Mouse (Mus musculus) ES-E14 (cell line): Measurements from ENCODE around the gene Pax3. TPM values are rescaled to one million over a fixed set of nuclear protein-coding genes. Genes with fewer than 3 reads are reported as not detected.

Experiments used
- DNase-seq: peaks from one replicate; pipeline ENCODE4 v3.0.0-alpha.2; 2013; ENCODE audit warnings: low read depth, low spot score
- H3K27ac ChIP-seq: 2 replicates; pipeline ENCODE4 v1.5.1; 2012; ENCODE audit warnings: low read depth, mild to moderate bottlenecking, low read length, moderate library complexity, mixed read lengths; ENCODE audit not compliant: poor library complexity, insufficient read depth, severe bottlenecking
- H3K36me3 ChIP-seq: 2 replicates; pipeline ENCODE4 v1.6.1; 2012; ENCODE audit warnings: mild to moderate bottlenecking, low read length, moderate library complexity, mixed read lengths; ENCODE audit not compliant: control insufficient read depth, poor library complexity, insufficient read depth, severe bottlenecking
- H3K4me1 ChIP-seq, 2 experiments: fragments of 150-350 bp in 1 of 2; sonication (generic) in 1 of 2; 2 replicates each; pipeline ENCODE4 v1.6.1; 2012; ENCODE audit warnings: low read length in 2 of 2, mild to moderate bottlenecking in 1 of 2, mixed read lengths in 1 of 2; ENCODE audit not compliant: control insufficient read depth in 2 of 2, insufficient read depth in 2 of 2, poor library complexity in 1 of 2
- H3K4me3 ChIP-seq, 2 experiments: fragments of 150-350 bp in 1 of 2; sonication (generic) in 1 of 2; 2 replicates each; pipeline ENCODE4 v1.5.1; 2012; ENCODE audit warnings: low read length in 2 of 2, low read depth in 1 of 2, mild to moderate bottlenecking in 1 of 2, mixed read lengths in 1 of 2; ENCODE audit not compliant: insufficient read depth in 1 of 2, poor library complexity in 1 of 2, severe bottlenecking in 1 of 2
- H3K9ac ChIP-seq: 2 replicates; pipeline ENCODE4 v1.6.1; 2012; ENCODE audit warnings: low read depth, mild to moderate bottlenecking, low read length, mixed read lengths; ENCODE audit not compliant: poor library complexity, insufficient read depth, severe bottlenecking
- H3K9me3 ChIP-seq: fragments of 150-350 bp; sonication (generic); 2 replicates; pipeline ENCODE4 v1.6.1; 2012; ENCODE audit warnings: low read depth, mild to moderate bottlenecking, low read length; ENCODE audit not compliant: control insufficient read depth, insufficient read depth
- CHD2 ChIP-seq: IDR thresholded peaks from 2 replicates; pipeline ENCODE4 v1.6.1; 2014; ENCODE audit warnings: mild to moderate bottlenecking, low read depth, low read length, inconsistent platforms
- HCFC1 ChIP-seq: IDR thresholded peaks from 2 replicates; pipeline ENCODE4 v1.6.1; 2012; ENCODE audit warnings: low read length, inconsistent platforms, borderline replicate concordance; ENCODE audit not compliant: insufficient read depth
- MAFK ChIP-seq: IDR thresholded peaks from 2 replicates; pipeline ENCODE4 v1.6.1; 2014; ENCODE audit warnings: mild to moderate bottlenecking, low read depth, low read length, inconsistent platforms; ENCODE audit not compliant: insufficient read depth
- ZC3H11A ChIP-seq: IDR thresholded peaks from 2 replicates; pipeline ENCODE4 v1.6.1; 2012; ENCODE audit warnings: low read depth, mild to moderate bottlenecking, inconsistent platforms, low read length, borderline replicate concordance
- ZNF384 ChIP-seq: IDR thresholded peaks from 2 replicates; pipeline ENCODE4 v1.6.1; 2012; ENCODE audit warnings: low read depth, low read length, inconsistent platforms
- in situ Hi-C, 2 experiments: fragments of 600-800 bp; cut with MboI; formaldehyde crosslinking; loops; one replicate each; pipeline ENCODE4 v1.15.1; 2025; ENCODE audit warnings: low sequenced_read_pairs in 2 of 2, inconsistent platforms in 1 of 2; ENCODE audit not compliant: unreplicated experiment in 2 of 2
- total RNA-seq: library from RNA; depleted of rRNA; stranded (reverse); fragments of 300-350 nt; gene quantifications from 2 replicates; pipeline ENCODE4 v1.2.3, GENCODE M21; 2012

The Pax3 gene
- total RNA-seq, 1 experiment: 0.71 TPM

DNA sequence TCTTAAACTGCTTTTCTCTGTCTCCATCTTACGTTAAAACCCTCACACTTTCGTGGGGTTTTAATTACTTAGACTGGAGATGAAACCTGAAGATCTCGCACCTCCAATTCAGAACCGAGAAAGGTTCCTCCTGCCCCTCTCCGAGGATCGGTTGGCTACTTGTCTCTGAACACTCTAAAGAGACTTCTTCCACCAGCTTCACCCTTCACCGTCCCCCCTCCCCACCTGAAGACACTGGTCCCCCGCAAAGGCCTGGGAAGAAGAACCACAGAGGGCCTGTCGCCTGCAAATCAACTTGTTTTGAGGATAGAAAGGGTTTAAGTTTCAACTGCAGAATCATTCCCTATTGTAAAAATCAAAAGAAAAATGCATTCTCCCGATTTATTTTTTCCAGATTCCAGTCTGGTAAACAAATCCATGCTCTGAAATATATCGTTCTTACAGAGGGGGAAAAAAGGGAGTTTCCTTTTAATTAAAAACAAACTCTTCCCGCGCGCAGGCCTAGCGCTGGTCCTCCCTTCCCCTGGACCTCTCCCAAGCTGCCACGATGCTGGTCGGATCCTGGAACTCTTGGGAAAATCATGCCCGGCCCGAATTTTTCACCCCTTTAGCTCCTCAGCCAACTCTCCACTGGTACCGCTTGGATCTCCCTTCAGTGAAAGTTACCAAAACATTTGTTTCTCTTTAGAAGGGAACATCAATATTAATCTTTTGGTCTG lies 4.0 kb downstream of the Pax3 start:
- DNase-seq: no peak
- Histone ChIP-seq H3K9ac (no peak overlapping the region), H3K4me1 (peaks cover 0 to 4% of the 10 kb centered on the region in 2 experiments; a peak in 1 of 4 replicates), H3K4me3 (no peak overlapping the region), H3K36me3 (no peaks in the 10 kb centered on the region), H3K9me3 (no peaks in the 10 kb centered on the region), H3K27ac (no peak overlapping the region)
- in situ Hi-C loops: no loop called here
- TF ChIP-seq ZC3H11A: no peak

DNA sequence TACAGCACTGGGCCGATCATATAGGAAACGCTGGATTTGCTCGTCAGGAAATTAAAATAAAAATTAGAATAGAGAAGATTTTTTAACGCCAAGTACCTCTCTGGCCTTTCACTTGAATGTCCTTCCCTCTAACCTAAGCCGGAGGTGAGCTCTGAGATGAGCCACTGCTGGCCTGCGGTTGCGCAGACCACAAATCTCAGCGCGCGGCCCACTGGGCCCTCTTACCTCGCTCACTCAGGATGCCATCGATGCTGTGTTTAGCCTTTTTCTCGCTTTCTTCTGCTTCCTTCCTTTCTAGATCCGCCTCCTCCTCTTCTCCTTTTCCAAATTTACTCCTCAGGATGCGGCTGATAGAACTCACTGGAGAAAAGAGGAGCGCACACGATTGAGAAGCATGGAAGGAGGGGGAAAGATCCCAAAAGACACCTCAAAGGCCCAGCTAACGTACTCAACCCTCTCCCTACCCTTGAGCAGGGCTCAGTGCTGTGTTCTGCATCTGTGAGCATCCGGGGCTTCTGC lies 4.7 kb downstream of the Pax3 start:
- no peak for DNase-seq
- in situ Hi-C loops: no loop called here
- no peaks in the 10 kb centered on the region for H3K9me3 ChIP-seq
- H3K4me1 ChIP-seq: peaks cover 0 to 4% of the 10 kb centered on the region in 2 experiments; a peak in 1 of 4 replicates
- no peaks in the 10 kb centered on the region for H3K36me3 ChIP-seq
- no peak overlapping the region for H3K4me3 ChIP-seq
- H3K9ac ChIP-seq: no peak overlapping the region
- H3K27ac ChIP-seq: no peak overlapping the region
- no peak for TF ChIP-seq CHD2
- TF ChIP-seq ZC3H11A: no peak
- TF ChIP-seq HCFC1: no peak
- TF ChIP-seq MAFK: no peak
- no peak for TF ChIP-seq ZNF384

DNA sequence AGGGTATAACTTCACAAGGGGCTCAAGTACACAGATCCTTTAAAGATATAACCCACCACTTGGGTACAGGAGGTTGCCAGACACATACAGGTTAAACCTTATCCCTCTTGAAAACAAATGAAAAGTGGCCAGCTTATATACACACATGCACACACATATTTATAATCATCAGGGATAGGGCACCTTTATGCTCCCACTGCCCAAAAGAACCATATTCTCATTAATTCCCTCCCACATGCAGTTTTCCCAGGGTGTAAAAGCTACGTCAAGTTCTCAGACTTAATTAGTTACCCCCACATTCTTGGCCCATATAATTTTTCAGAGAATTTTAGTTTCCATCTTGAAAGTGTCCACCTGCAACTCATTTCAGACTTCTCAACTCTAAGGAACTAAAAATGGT lies 5.2 kb downstream of the Pax3 start:
- Histone ChIP-seq H3K9ac (no peak overlapping the region), H3K4me3 (no peak overlapping the region)
- no peak for TF ChIP-seq CHD2
- no peak for TF ChIP-seq HCFC1
- TF ChIP-seq ZNF384: no peak
- no peak for TF ChIP-seq MAFK
- TF ChIP-seq ZC3H11A: no peak

DNA sequence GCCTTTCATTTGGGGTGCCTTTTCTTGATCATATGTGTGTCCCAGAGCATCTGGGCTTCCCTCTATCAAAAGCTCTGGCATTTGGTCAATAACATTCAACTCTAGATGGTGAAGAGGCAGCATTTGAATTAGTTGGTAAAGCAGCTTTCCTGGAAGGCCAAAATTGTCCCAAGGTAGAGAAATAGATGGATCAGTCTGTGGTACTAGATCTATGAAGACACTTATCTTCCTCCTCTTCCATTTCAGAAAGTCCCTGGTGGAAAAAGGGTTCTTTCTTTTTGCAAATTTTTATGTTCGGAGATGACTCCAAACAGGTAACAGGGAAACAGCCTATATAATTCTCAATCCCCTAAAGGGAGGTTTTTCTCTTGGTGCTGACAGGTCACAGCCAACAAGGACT lies 5.6 kb downstream of the Pax3 start:
- Histone ChIP-seq H3K9ac (no peak overlapping the region), H3K27ac (no peak overlapping the region), H3K36me3 (no peaks in the 10 kb centered on the region), H3K4me3 (no peak overlapping the region), H3K4me1 (peaks cover 0 to 4% of the 10 kb centered on the region in 2 experiments; a peak in 1 of 4 replicates), H3K9me3 (no peaks in the 10 kb centered on the region)
- TF ChIP-seq HCFC1 (no peak), ZC3H11A (no peak), MAFK (no peak), CHD2 (no peak)
- in situ Hi-C loops: no loop called here
- DNase-seq: no peak

More for the DNA sequence above, 5.2 kb downstream of the Pax3 start:
- in situ Hi-C loops: no loop called here
- Histone ChIP-seq H3K36me3 (no peaks in the 10 kb centered on the region), H3K27ac (no peak overlapping the region), H3K9me3 (no peaks in the 10 kb centered on the region), H3K4me1 (peaks cover 0 to 4% of the 10 kb centered on the region in 2 experiments; a peak in 1 of 4 replicates)
- DNase-seq: no peak
